Mouse (Mus musculus) liver, postnatal 0 days (tissue): Measurements from ENCODE around the gene Prickle2.

ENCODE experiments used
- CTCF ChIP-seq: sonication (generic); IDR thresholded peaks from 2 replicates; pipeline ENCODE4 v1.5.1; 2016; ENCODE audit warnings: antibody characterized with exemption, low read depth
- EP300 ChIP-seq: IDR thresholded peaks from 2 replicates; pipeline ENCODE4 v1.6.1; 2016; ENCODE audit warnings: antibody characterized with exemption, low read depth, mild to moderate bottlenecking

GRCm38 (mm10) chr6:92463768-92464167, 242.2 kb downstream of the Prickle2 start:
- TF ChIP-seq CTCF: no peak
- TF ChIP-seq EP300: no peak
